Mouse (Mus musculus) heart, embryonic 10.5 days (tissue): ENCODE results near the gene Prss29. TPM values are rescaled to one million over a fixed set of nuclear protein-coding genes. Genes with fewer than 3 reads are reported as not detected.

Source experiments
- DNase-seq: peaks from one replicate; pipeline ENCODE4 v3.0.0-alpha.2; 2017; ENCODE audit warnings: low spot score
- H3K27ac ChIP-seq: fragments of 300-500 bp; sonication (generic); 2 replicates; pipeline ENCODE4 v1.5.1; 2016; ENCODE audit warnings: mild to moderate bottlenecking
- H3K27me3 ChIP-seq: fragments of 300-500 bp; sonication (generic); 2 replicates; pipeline ENCODE4 v1.6.1; 2016; ENCODE audit warnings: mild to moderate bottlenecking; ENCODE audit not compliant: poor library complexity, insufficient read depth, severe bottlenecking
- H3K36me3 ChIP-seq: fragments of 300-500 bp; sonication (generic); 2 replicates; pipeline ENCODE4 v1.6.1; 2016; ENCODE audit warnings: mild to moderate bottlenecking, moderate library complexity
- H3K4me1 ChIP-seq: fragments of 300-500 bp; sonication (generic); 2 replicates; pipeline ENCODE4 v1.6.1; 2016; ENCODE audit warnings: mild to moderate bottlenecking
- H3K4me3 ChIP-seq: fragments of 300-500 bp; sonication (generic); 2 replicates; pipeline ENCODE4 v1.5.1; 2016; ENCODE audit warnings: mild to moderate bottlenecking, moderate library complexity
- H3K9me3 ChIP-seq: fragments of 300-500 bp; sonication (generic); 2 replicates; pipeline ENCODE4 v1.6.1; 2016; ENCODE audit warnings: mild to moderate bottlenecking, moderate library complexity
- WGBS: fragments of 180-500 bp; shearing (Covaris S2); methylation state at CpG from one replicate; pipeline ENCODE4 v1.1.7; 2016; 5-methylcytosine and 5-hydroxymethylcytosine counted together
- polyA plus RNA-seq: library from polyadenylated mRNA; unstranded; fragments of >200 nt; fragmentation: Nextera tagmentation; extraction: Ambion mirVana; gene quantifications from 2 replicates; pipeline ENCODE4 v1.2.1, GENCODE M21; 2016

The Prss29 gene
- polyA plus RNA-seq, 1 experiment from 2014 or later: not detected

- Histone ChIP-seq H3K27me3 (peaks cover 37% of the 10 kb centered on the region), H3K36me3 (peaks cover 4% of the 10 kb centered on the region; the same call in 1 of the 2 replicates), H3K4me3 (no peak within 1 kb of the TSS), H3K4me1 (peaks cover 20% of the 10 kb centered on the region), H3K9me3 (no peaks in the 10 kb centered on the region), H3K27ac (no peak within 1 kb of the TSS)
- WGBS: 72% methylated on average over 3 of the region's 3 CpGs
- no peak for DNase-seq
Measured at GRCm38 (mm10) chr17:25368973-25369372, 50.5 kb downstream of the Prss29 start, which contains the start of gene Tpsg1. Gene Tpsg1 (plus strand): TSS chr17:25369273.

Other genes with a start within 250 kb of the Prss29 start
- gene Tmem204, start 235.1 kb upstream of the Prss29 start, polyA plus RNA-seq: 12.2 and 15.9 TPM in 2 replicates
- gene Telo2, start 202.7 kb upstream of the Prss29 start, polyA plus RNA-seq: 35.2 and 45.2 TPM in 2 replicates
- gene Ptx4, start 197.9 kb upstream of the Prss29 start, polyA plus RNA-seq: 0.08 and 0.15 TPM in 2 replicates
- 20.5 and 21.7 TPM in 2 replicates for gene Clcn7, start 185.3 kb upstream of the Prss29 start, polyA plus RNA-seq
- not detected in 2 replicates for gene Ccdc154, start 156.2 kb upstream of the Prss29 start, polyA plus RNA-seq
- gene Gm38655, start 143.2 kb upstream of the Prss29 start, polyA plus RNA-seq: 0.54 TPM in 1 of 2 replicates, not detected in the other
- 27.3 and 34.6 TPM in 2 replicates for gene BC003965, start 134.1 kb upstream of the Prss29 start, polyA plus RNA-seq
- gene Unkl, start 130.3 kb upstream of the Prss29 start, polyA plus RNA-seq: 6.5 and 7.4 TPM in 2 replicates
- 31.2 and 36.7 TPM in 2 replicates for gene Gnptg, start 78.5 kb upstream of the Prss29 start, polyA plus RNA-seq
- 44.9 and 58.4 TPM in 2 replicates for gene Tsr3, start 78.5 kb upstream of the Prss29 start, polyA plus RNA-seq
- gene Baiap3, start 62.3 kb upstream of the Prss29 start, polyA plus RNA-seq: 0.54 and 1.3 TPM in 2 replicates
- gene Ube2i, start 44.0 kb upstream of the Prss29 start, polyA plus RNA-seq: 528 and 716 TPM in 2 replicates
- gene Prss34, start 20.3 kb upstream of the Prss29 start, polyA plus RNA-seq: not detected in 2 replicates
- not detected in 2 replicates for gene Prss28, start 10.0 kb upstream of the Prss29 start, polyA plus RNA-seq
- not detected in 2 replicates for gene Tpsab1, start 26.9 kb downstream of the Prss29 start, polyA plus RNA-seq
- gene Tpsb2, start 47.7 kb downstream of the Prss29 start, polyA plus RNA-seq: not detected in 2 replicates
- gene Tpsg1, start 50.6 kb downstream of the Prss29 start, polyA plus RNA-seq: 0.54 TPM in 1 of 2 replicates, not detected in the other
- gene Cacna1h, start 115.1 kb downstream of the Prss29 start, polyA plus RNA-seq: 11.1 and 11.8 TPM in 2 replicates
- gene Tekt4, start 136.0 kb downstream of the Prss29 start, polyA plus RNA-seq: 0.55 and 0.84 TPM in 2 replicates
- gene Sstr5, start 178.6 kb downstream of the Prss29 start, polyA plus RNA-seq: 1.1 and 1.5 TPM in 2 replicates